Mouse (Mus musculus): ENCODE measurements at regions not wholly inside any gene's neighbourhood (a gene's known extent, or its start where the extent isn't known, plus 50 kb on each side); places are given as distances from the start of the nearest gene placed in this dataset.
A peak's percentile ranks its signal among the peaks of the same experiment; 100 is the strongest.

- 11% methylated on average over 16 of the region's 16 CpGs for WGBS
- DNase-seq (ENCODE audit: low spot score) (peak; percentile 67), ATAC-seq (peak; percentile 94)
- peak overlapping the region; percentile 49 for H3K27ac ChIP-seq (ENCODE audit: low read depth, low read length)
- H3K9ac ChIP-seq (ENCODE audit: low read length), result no peak overlapping the region
- no peaks in the 10 kb centered on the region for H3K27me3 ChIP-seq (replicated peaks; ENCODE audit: control insufficient read depth, insufficient read depth, low read length)
- peaks cover 22% of the 10 kb centered on the region for H3K4me1 ChIP-seq (ENCODE audit: control insufficient read depth, insufficient read depth, low read length)
- no peak overlapping the region for H3K4me3 ChIP-seq (ENCODE audit: low read depth, low read length)
- no peaks in the 10 kb centered on the region for H3K36me3 ChIP-seq (ENCODE audit: control insufficient read depth, insufficient read depth, low read length)
- no peaks in the 10 kb centered on the region for H3K9me3 ChIP-seq (replicated peaks; ENCODE audit: control insufficient read depth, low read length)
- H3K4me2 ChIP-seq (ENCODE audit: low read length), result peak overlapping the region; percentile 25; the same call in 1 of the 2 replicates
Observed at GRCm38 (mm10) chr9:30284562-30285323, 142.2 kb upstream of the Snx19 start.

DNA sequence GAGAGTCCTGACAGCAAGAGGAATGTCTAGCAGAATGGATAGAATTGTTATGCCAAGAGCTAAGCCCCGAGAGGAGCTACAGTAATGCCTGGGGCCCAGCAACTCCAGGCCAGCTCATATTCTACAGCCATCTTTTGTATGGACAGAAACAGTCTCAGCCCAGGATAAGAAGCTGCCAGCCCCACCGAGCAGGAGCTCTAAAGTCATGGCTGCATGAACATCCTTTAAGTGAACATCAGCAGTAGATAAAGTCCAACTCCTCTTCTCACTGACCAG lies 141.6 kb upstream of the Snx19 start:
- 18% methylated on average over 2 of the region's 2 CpGs for WGBS
- Histone ChIP-seq H3K27me3 (replicated peaks; ENCODE audit: control insufficient read depth, insufficient read depth, low read length) (no peaks in the 10 kb centered on the region), H3K4me1 (ENCODE audit: control insufficient read depth, insufficient read depth, low read length) (peaks cover 22% of the 10 kb centered on the region), H3K9me3 (replicated peaks; ENCODE audit: control insufficient read depth, low read length) (no peaks in the 10 kb centered on the region), H3K9ac (ENCODE audit: low read length) (no peak overlapping the region), H3K4me3 (ENCODE audit: low read depth, low read length) (no peak overlapping the region), H3K36me3 (ENCODE audit: control insufficient read depth, insufficient read depth, low read length) (no peaks in the 10 kb centered on the region), H3K27ac (ENCODE audit: low read depth, low read length) (no peak overlapping the region), H3K4me2 (ENCODE audit: low read length) (no peak overlapping the region)
- DNase-seq (ENCODE audit: low spot score) (no peak), ATAC-seq (no peak)

DNA sequence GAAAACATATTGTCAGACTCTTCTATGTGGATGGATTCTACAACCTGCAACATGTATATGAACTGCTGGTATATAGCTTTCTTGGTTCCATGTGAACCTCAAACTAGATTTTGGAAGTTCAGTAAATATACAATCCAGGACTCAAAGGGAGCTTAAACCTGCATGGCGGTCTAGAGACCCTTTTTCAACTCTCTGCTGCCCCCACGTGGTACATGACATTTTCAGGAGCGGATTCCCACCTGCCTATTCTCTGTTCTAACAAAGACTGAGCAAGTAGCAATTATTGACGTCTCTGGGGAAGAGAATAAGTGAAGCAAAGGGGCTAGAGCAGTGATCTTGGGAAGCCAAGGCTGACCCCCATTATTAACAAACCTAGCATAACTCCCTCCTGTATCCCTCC lies 127.1 kb upstream of the Snx19 start:
- DNase-seq (ENCODE audit: low spot score), result peak; percentile 78
- H3K4me3 ChIP-seq (ENCODE audit: low read depth, low read length), result no peak overlapping the region
- 8% methylated on average over 4 of the region's 4 CpGs for WGBS
- no peaks in the 10 kb centered on the region for H3K9me3 ChIP-seq (replicated peaks; ENCODE audit: control insufficient read depth, low read length)
- H3K9ac ChIP-seq (ENCODE audit: low read length), result no peak overlapping the region
- H3K36me3 ChIP-seq (ENCODE audit: control insufficient read depth, insufficient read depth, low read length), result no peaks in the 10 kb centered on the region
- H3K4me2 ChIP-seq (ENCODE audit: low read length), result no peak overlapping the region
- no peaks in the 10 kb centered on the region for H3K27me3 ChIP-seq (replicated peaks; ENCODE audit: control insufficient read depth, insufficient read depth, low read length)
- H3K27ac ChIP-seq (ENCODE audit: low read depth, low read length), result no peak overlapping the region
- no peak for ATAC-seq
- H3K4me1 ChIP-seq (ENCODE audit: control insufficient read depth, insufficient read depth, low read length), result no peaks in the 10 kb centered on the region; the same call in 1 of the 2 replicates

- Histone ChIP-seq H3K9me3 (replicated peaks; ENCODE audit: control insufficient read depth, low read length) (no peaks in the 10 kb centered on the region), H3K4me2 (ENCODE audit: low read length) (no peak overlapping the region), H3K9ac (ENCODE audit: low read length) (no peak overlapping the region), H3K27me3 (replicated peaks; ENCODE audit: control insufficient read depth, insufficient read depth, low read length) (no peaks in the 10 kb centered on the region), H3K4me3 (ENCODE audit: low read depth, low read length) (no peak overlapping the region), H3K27ac (ENCODE audit: low read depth, low read length) (no peak overlapping the region), H3K4me1 (ENCODE audit: control insufficient read depth, insufficient read depth, low read length) (no peaks in the 10 kb centered on the region; the same call in 1 of the 2 replicates), H3K36me3 (ENCODE audit: control insufficient read depth, insufficient read depth, low read length) (no peaks in the 10 kb centered on the region)
- no peak for ATAC-seq
- peak; percentile 15 for DNase-seq (ENCODE audit: low spot score)
- 5% methylated on average over 2 of the region's 2 CpGs for WGBS
Observed at GRCm38 (mm10) chr9:30308281-30308680, 118.6 kb upstream of the Snx19 start.

GRCm38 (mm10) chr9:30313360-30313759 lies 113.5 kb upstream of the Snx19 start:
- DNase-seq (ENCODE audit: low spot score) (no peak), ATAC-seq (no peak)
- Histone ChIP-seq H3K4me3 (ENCODE audit: low read depth, low read length) (no peak overlapping the region), H3K4me2 (ENCODE audit: low read length) (no peak overlapping the region), H3K4me1 (ENCODE audit: control insufficient read depth, insufficient read depth, low read length) (peaks cover 6% of the 10 kb centered on the region; the same call in 1 of the 2 replicates), H3K36me3 (ENCODE audit: control insufficient read depth, insufficient read depth, low read length) (no peaks in the 10 kb centered on the region), H3K9me3 (replicated peaks; ENCODE audit: control insufficient read depth, low read length) (no peaks in the 10 kb centered on the region), H3K27me3 (replicated peaks; ENCODE audit: control insufficient read depth, insufficient read depth, low read length) (no peaks in the 10 kb centered on the region), H3K9ac (ENCODE audit: low read length) (no peak overlapping the region), H3K27ac (ENCODE audit: low read depth, low read length) (no peak overlapping the region)
- WGBS, result 100% methylated on average over 1 of the region's 1 CpGs

GRCm38 (mm10) chr9:30314355-30315171 lies 112.3 kb upstream of the Snx19 start:
- no peak overlapping the region for H3K4me2 ChIP-seq (ENCODE audit: low read length)
- H3K4me1 ChIP-seq (ENCODE audit: control insufficient read depth, insufficient read depth, low read length), result peaks cover 6% of the 10 kb centered on the region; the same call in 1 of the 2 replicates
- ATAC-seq, result peak; percentile 75
- 54% methylated on average over 15 of the region's 15 CpGs for whole genome bisulfite sequencing
- no peaks in the 10 kb centered on the region for H3K27me3 ChIP-seq (replicated peaks; ENCODE audit: control insufficient read depth, insufficient read depth, low read length)
- H3K9ac ChIP-seq (ENCODE audit: low read length), result no peak overlapping the region
- H3K9me3 ChIP-seq (replicated peaks; ENCODE audit: control insufficient read depth, low read length), result no peaks in the 10 kb centered on the region
- no peak overlapping the region for H3K27ac ChIP-seq (ENCODE audit: low read depth, low read length)
- DNase-seq (ENCODE audit: low spot score), result peak; percentile 75
- no peaks in the 10 kb centered on the region for H3K36me3 ChIP-seq (ENCODE audit: control insufficient read depth, insufficient read depth, low read length)
- H3K4me3 ChIP-seq (ENCODE audit: low read depth, low read length), result no peak overlapping the region

DNA sequence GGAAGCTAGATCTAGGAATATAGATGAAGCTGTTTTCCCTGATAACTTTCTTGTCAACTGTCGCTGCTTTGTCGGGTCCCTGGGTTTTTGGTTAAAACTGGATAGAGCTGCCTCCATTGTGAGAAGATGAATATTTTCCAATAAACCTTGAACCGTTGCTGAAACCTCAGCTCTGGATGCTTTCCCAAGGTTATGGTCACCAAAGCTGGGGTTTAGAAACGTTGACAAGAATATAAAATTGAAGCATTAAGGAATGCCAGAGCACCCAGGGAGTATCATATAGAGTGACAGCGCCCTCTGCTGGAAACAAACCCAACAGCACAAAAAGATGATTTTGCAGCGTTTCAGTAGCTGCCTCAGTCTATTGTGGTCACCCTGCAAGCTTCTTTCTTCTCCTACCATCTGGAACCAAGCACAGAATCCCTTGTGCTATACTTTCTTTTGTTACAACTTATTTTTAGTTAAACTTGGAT lies 111.7 kb upstream of the Snx19 start:
- Histone ChIP-seq H3K36me3 (ENCODE audit: control insufficient read depth, insufficient read depth, low read length) (no peaks in the 10 kb centered on the region), H3K9me3 (replicated peaks; ENCODE audit: control insufficient read depth, low read length) (no peaks in the 10 kb centered on the region), H3K4me1 (ENCODE audit: control insufficient read depth, insufficient read depth, low read length) (peaks cover 6% of the 10 kb centered on the region; the same call in 1 of the 2 replicates), H3K9ac (ENCODE audit: low read length) (no peak overlapping the region), H3K27ac (ENCODE audit: low read depth, low read length) (no peak overlapping the region), H3K27me3 (replicated peaks; ENCODE audit: control insufficient read depth, insufficient read depth, low read length) (no peaks in the 10 kb centered on the region), H3K4me3 (ENCODE audit: low read depth, low read length) (no peak overlapping the region), H3K4me2 (ENCODE audit: low read length) (no peak overlapping the region)
- DNase-seq (ENCODE audit: low spot score), result peak; percentile 72
- WGBS, result 46% methylated on average over 6 of the region's 6 CpGs
- 0 out of 2 replicates have a peak, but pooled peaks have one; percentile 10 for ATAC-seq

DNA sequence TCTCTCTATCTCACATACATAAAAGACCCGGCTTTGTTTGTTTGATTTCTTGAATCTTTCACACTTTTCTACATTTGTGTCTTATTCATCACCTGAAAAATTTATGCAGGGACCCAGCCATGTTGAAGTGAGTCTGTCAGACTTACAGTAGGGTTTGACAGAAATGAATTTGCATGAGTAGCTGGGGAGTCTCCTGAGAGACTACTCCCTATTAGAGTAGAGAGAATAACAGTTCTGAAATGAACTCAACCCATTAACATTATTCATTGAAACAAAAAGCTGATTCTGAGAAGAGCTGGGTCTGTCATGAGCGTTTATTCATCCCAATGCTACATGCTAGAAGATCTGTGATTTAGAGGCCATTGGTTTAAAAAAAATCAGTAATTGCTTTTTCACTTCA lies 82.0 kb upstream of the Snx19 start:
- H3K36me3 ChIP-seq (ENCODE audit: control insufficient read depth, insufficient read depth, low read length), result no peaks in the 10 kb centered on the region
- DNase-seq (ENCODE audit: low spot score) (peak; percentile 24), ATAC-seq (no peak)
- H3K4me1 ChIP-seq (ENCODE audit: control insufficient read depth, insufficient read depth, low read length), result no peaks in the 10 kb centered on the region
- 79% methylated on average over 2 of the region's 2 CpGs for WGBS
- no peak overlapping the region for H3K27ac ChIP-seq (ENCODE audit: low read depth, low read length)
- H3K4me2 ChIP-seq (ENCODE audit: low read length), result no peak overlapping the region
- no peak overlapping the region for H3K9ac ChIP-seq (ENCODE audit: low read length)
- H3K27me3 ChIP-seq (replicated peaks; ENCODE audit: control insufficient read depth, insufficient read depth, low read length), result no peaks in the 10 kb centered on the region
- no peaks in the 10 kb centered on the region for H3K9me3 ChIP-seq (replicated peaks; ENCODE audit: control insufficient read depth, low read length)
- no peak overlapping the region for H3K4me3 ChIP-seq (ENCODE audit: low read depth, low read length)

GRCm38 (mm10) chr9:30353965-30354364 lies 72.9 kb upstream of the Snx19 start:
- ATAC-seq (no peak), DNase-seq (ENCODE audit: low spot score) (no peak)
- no peaks in the 10 kb centered on the region for H3K4me1 ChIP-seq (ENCODE audit: control insufficient read depth, insufficient read depth, low read length)
- H3K36me3 ChIP-seq (ENCODE audit: control insufficient read depth, insufficient read depth, low read length), result no peaks in the 10 kb centered on the region
- H3K4me3 ChIP-seq (ENCODE audit: low read depth, low read length), result no peak overlapping the region
- H3K27me3 ChIP-seq (replicated peaks; ENCODE audit: control insufficient read depth, insufficient read depth, low read length), result no peaks in the 10 kb centered on the region
- no peak overlapping the region for H3K9ac ChIP-seq (ENCODE audit: low read length)
- no peak overlapping the region for H3K4me2 ChIP-seq (ENCODE audit: low read length)
- H3K9me3 ChIP-seq (replicated peaks; ENCODE audit: control insufficient read depth, low read length), result no peaks in the 10 kb centered on the region
- H3K27ac ChIP-seq (ENCODE audit: low read depth, low read length), result no peak overlapping the region
- 75% methylated on average over 4 of the region's 4 CpGs for WGBS

All from forebrain, embryonic 14.5 days (tissue).